Mouse (Mus musculus) CH12.LX (cell line): ENCODE results near the gene Kank1.

Experiments
- ELF1 ChIP-seq: IDR thresholded peaks from 2 replicates; pipeline ENCODE4 v1.6.1; 2014; ENCODE audit warnings: low read depth, mild to moderate bottlenecking, inconsistent platforms, low read length, improper control_type of control experiment
- NELFE ChIP-seq: IDR thresholded peaks from 2 replicates; pipeline ENCODE4 v1.6.1; 2011; ENCODE audit warnings: low read depth, low read length, improper control_type of control experiment
- POLR2AphosphoS2 ChIP-seq: IDR thresholded peaks from 2 replicates; pipeline ENCODE4 v1.6.1; 2011; ENCODE audit warnings: low read depth, low read length, improper control_type of control experiment
- USF2 ChIP-seq: conservative IDR thresholded peaks from 2 replicates; pipeline ENCODE4 v1.6.1; 2011; ENCODE audit warnings: low read depth, low read length, improper control_type of control experiment

- TF ChIP-seq ELF1 (no peak), NELFE (no peak), POLR2AphosphoS2 (no peak), USF2 (no peak)
Measured at GRCm38 (mm10) chr19:25285756-25286538, 49.2 kb downstream of the Kank1 start.
